Mouse (Mus musculus) bone marrow, adult 2 months (tissue): Measurements from ENCODE around the gene BC030867. TPM values are rescaled to one million over a fixed set of nuclear protein-coding genes. Genes with fewer than 3 reads are reported as not detected.
"Not testable (repeated sequence)": the region's sequence is repeated elsewhere in the genome, so short reads cannot be mapped to it uniquely, and the experiment has no call there.

Source experiments
- H3K27ac ChIP-seq: fragments of 200-500 bp; 2 replicates; pipeline ENCODE4 v1.5.1; 2012; ENCODE audit warnings: low read depth, mild to moderate bottlenecking, control low read depth, inconsistent platforms, low read length; ENCODE audit not compliant: control insufficient read depth, poor library complexity, insufficient read depth
- H3K4me1 ChIP-seq: fragments of 200-500 bp; 2 replicates; pipeline ENCODE4 v1.6.1; 2011; ENCODE audit warnings: low read length; ENCODE audit not compliant: control insufficient read depth, insufficient read depth
- H3K4me3 ChIP-seq: fragments of 200-500 bp; replicated peaks from 2 replicates; pipeline ENCODE3; 2011; ENCODE audit warnings: mild to moderate bottlenecking, low read depth, low read length, control low read depth; ENCODE audit not compliant: control insufficient read depth
- CTCF ChIP-seq: fragments of 200-500 bp; IDR thresholded peaks from 2 replicates; pipeline ENCODE4 v1.5.1; 2011; ENCODE audit warnings: low read length, control low read depth; ENCODE audit not compliant: control insufficient read depth, insufficient read depth
- POLR2A ChIP-seq: fragments of 200-500 bp; IDR thresholded peaks from 2 replicates; pipeline ENCODE4 v1.6.1; 2011; ENCODE audit warnings: low read depth, mild to moderate bottlenecking, control low read depth, low read length, borderline replicate concordance; ENCODE audit not compliant: control insufficient read depth
- WGBS: fragments of 180-500 bp; shearing (Covaris S2); methylation state at CpG from one replicate; pipeline ENCODE4 v1.1.7; 2018; 5-methylcytosine and 5-hydroxymethylcytosine counted together
- polyA plus RNA-seq: library from polyadenylated mRNA; stranded (reverse); fragments of >200 nt; gene quantifications from 2 replicates; pipeline ENCODE4 v1.2.4, GENCODE M21; 2011; ENCODE audit warnings: low replicate concordance; ENCODE audit not compliant: missing spikeins, insufficient read depth, insufficient read length

Gene BC030867
- polyA plus RNA-seq, 1 experiment, result 39.2 TPM

DNA sequence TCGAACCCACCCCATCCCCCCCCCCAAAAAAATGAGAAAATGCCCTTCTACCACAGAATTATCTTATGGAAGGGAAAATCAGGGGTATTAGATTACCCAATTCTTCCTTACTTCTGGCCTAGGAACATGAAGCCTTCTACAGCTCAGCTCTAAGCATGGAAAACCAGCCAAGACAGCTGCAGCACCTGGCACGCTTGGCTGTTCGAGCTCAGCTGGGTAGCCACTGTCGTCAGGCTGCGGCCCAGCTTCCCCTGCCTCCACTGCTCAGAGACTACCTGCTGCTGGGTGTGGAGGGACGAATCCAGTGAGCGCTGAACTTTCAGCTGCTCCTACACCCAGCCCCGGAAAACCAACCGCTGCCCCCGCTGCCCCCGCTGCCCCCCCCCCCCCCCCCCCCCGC is 29.1 kb downstream of the BC030867 start:
- H3K4me1 ChIP-seq, result 0 out of 2 replicates have a peak, but pooled peaks cover 1% of the 10 kb centered on the region
- TF ChIP-seq CTCF (no peak), POLR2A (no peak)
- H3K4me3 ChIP-seq, result no peak overlapping the region
- no peak overlapping the region for H3K27ac ChIP-seq
- 79% methylated on average over 11 of the region's 12 CpGs for WGBS

DNA sequence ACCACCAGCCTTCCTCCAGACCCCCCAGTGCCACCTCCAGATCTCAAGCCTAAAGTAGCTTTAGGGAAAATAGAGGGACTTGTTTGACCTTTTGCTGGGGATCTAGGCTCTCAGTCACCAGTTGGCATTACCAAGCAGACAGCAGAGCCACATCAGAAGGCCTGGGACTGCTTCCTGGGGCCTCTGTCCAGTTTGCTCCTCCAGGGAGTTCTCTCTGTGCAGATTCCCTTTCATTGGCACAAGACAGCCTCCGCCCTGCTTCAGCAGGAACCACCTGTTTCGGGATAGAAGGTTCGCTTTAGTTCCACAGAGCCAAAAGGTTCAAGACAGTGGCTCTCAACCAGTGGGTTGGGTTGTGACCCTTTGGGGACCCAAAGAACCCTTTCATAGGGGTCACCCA is 30.9 kb downstream of the BC030867 start:
- 81% methylated on average over 3 of the region's 3 CpGs for WGBS
- Histone ChIP-seq H3K4me1 (0 out of 2 replicates have a peak, but pooled peaks cover 1% of the 10 kb centered on the region), H3K4me3 (no peak overlapping the region), H3K27ac (no peak overlapping the region)
- TF ChIP-seq POLR2A (no peak), CTCF (no peak)

DNA sequence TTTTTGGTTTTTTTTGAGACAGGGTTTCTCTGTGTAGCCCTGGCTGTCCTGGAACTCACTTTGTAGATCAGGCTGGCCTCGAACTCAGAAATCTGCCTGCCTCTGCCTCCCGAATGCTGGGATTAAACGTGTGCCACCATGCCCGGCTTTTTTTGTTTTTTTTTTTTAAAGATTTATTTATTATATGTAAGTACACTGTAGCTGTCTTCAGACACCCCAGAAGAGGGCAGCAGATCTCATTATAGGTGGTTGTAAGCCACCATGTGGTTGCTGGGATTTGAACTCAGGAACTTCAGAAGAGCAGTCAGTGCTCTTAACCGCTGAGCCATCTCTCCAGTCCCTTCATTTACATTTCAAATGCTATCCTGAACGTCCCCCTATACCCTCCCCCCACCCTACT is 31.6 kb downstream of the BC030867 start:
- H3K27ac ChIP-seq, H3K4me3 ChIP-seq, H3K4me1 ChIP-seq: not testable (repeated sequence)
- WGBS, result 57% methylated on average over 6 of the region's 6 CpGs

DNA sequence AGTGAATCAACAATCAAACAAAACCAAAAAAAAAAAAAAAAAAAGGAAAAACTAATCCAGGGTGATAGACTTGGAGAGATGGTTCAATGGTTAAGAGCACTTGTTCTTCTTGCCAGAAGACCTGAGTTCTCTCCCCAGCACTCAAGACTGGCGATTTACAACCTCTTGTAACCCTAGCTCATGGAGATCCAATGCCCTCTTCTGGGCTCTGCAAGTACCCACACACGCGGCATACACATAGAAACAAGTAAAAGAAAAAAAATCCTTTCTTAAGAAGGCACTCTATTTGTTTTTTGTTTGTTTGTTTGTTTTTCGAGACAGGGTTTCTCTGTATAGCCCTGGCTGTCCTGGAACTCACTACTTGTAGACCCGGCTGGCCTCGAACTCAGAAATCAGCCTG is 35.2 kb downstream of the BC030867 start:
- WGBS, result 79% methylated on average over 6 of the region's 6 CpGs
- H3K4me3 ChIP-seq, result no peak overlapping the region

GRCm38 (mm10) chr11:102284501-102285094 is 35.9 kb downstream of the BC030867 start, which contains the start of gene Tmub2:
Gene Tmub2, plus strand, starts transcription at chr11:102284931.
- under 1% methylated on average over 32 of the region's 32 CpGs for WGBS
- TF ChIP-seq CTCF (no peak), POLR2A (no peak)

More for the DNA sequence above, 35.2 kb downstream of the BC030867 start:
- H3K4me1 ChIP-seq, result no peaks in the 10 kb centered on the region
- no peak overlapping the region for H3K27ac ChIP-seq
- no peak for TF ChIP-seq CTCF
- TF ChIP-seq POLR2A, result no peak

DNA sequence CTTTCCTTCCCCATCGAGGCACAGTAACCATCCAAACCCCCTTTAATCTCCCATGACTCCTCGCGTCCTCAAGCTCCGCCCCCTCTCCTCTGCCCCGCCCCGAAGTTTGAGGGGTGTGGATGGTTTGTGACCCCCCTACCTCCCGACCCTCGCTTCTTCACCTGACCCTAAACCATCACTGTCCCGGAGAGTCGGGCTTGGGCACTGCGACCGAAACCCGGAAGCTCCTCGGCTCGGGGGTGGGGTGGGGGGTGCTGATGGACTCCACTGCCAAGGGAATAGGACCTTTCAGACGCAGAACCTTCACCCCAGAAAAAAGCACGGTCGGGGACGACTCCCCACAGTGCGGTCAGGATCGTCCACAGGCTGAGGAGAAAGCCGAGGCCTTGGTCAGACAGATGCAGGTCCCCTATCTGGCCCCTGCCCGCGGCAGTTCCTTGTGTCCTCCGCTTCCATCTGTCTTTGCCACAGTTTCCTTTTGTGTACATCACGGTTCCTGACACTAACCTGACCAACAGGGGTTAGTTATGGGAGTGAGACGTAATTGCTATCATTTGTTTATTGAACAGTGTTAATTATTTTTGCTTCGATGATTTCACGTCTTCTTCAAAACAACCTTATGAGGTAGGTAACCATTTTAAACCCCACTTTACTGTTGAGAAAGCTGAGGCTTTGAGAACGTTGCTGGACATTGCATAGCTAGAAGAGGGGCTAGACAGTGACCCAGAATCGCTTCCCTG is 36.6 kb downstream of the BC030867 start:
- H3K27ac ChIP-seq, result peak overlapping the region; percentile 86
- TF ChIP-seq CTCF, result no peak
- no peak for TF ChIP-seq POLR2A
- peak overlapping the region; percentile 82 for H3K4me3 ChIP-seq
- WGBS, result 3% methylated on average over 31 of the region's 31 CpGs
- H3K4me1 ChIP-seq, result no peaks in the 10 kb centered on the region

More at GRCm38 (mm10) chr11:102284501-102285094, 35.9 kb downstream of the BC030867 start, which contains the start of gene Tmub2:
- H3K4me1 ChIP-seq, result no peaks in the 10 kb centered on the region
- peak within 1 kb of the TSS; percentile 86 for H3K27ac ChIP-seq
- H3K4me3 ChIP-seq, result peak within 1 kb of the TSS; percentile 82

- 82% methylated on average over 8 of the region's 8 CpGs for WGBS
- Histone ChIP-seq H3K4me3 (no peak overlapping the region), H3K4me1 (no peaks in the 10 kb centered on the region), H3K27ac (no peak overlapping the region)
- TF ChIP-seq POLR2A, result no peak
- no peak for TF ChIP-seq CTCF
Measured at GRCm38 (mm10) chr11:102287485-102287884, 38.8 kb downstream of the BC030867 start.

GRCm38 (mm10) chr11:102288027-102288804 is 39.5 kb downstream of the BC030867 start:
- Histone ChIP-seq H3K4me3 (no peak overlapping the region), H3K4me1 (no peaks in the 10 kb centered on the region), H3K27ac (no peak overlapping the region)
- 88% methylated on average over 8 of the region's 8 CpGs for WGBS
- TF ChIP-seq POLR2A (no peak), CTCF (no peak)
